Mouse (Mus musculus) kidney, postnatal 0 days (tissue): ENCODE measurements around the gene 4930455H04Rik. TPM values are rescaled to one million over a fixed set of nuclear protein-coding genes. Genes with fewer than 3 reads are reported as not detected.

Experiments
- ATAC-seq: fragments of 200-750 bp; cut with Nextera tagmentation; replicated peaks from 2 replicates; pipeline ENCODE4 v1.8.0; 2017; ENCODE audit warnings: low read depth, moderate number of reproducible peaks, moderate TSS enrichment, moderate library complexity; ENCODE audit not compliant: low FRiP score
- DNase-seq: peaks from one replicate; pipeline ENCODE4 v3.0.0-alpha.2; 2016; ENCODE audit warnings: low spot score
- H3K27ac ChIP-seq: fragments of 300-500 bp; sonication (generic); 2 replicates; pipeline ENCODE4 v1.5.1; 2014; ENCODE audit warnings: mild to moderate bottlenecking
- H3K27me3 ChIP-seq: fragments of 300-500 bp; sonication (generic); 2 replicates; pipeline ENCODE4 v1.6.1; 2014; ENCODE audit warnings: low read length, mixed read lengths; ENCODE audit not compliant: insufficient read depth
- H3K36me3 ChIP-seq: fragments of 300-500 bp; sonication (generic); 2 replicates; pipeline ENCODE4 v1.6.1; 2014; ENCODE audit warnings: low read length, mixed read lengths; ENCODE audit not compliant: insufficient read depth
- H3K4me1 ChIP-seq: fragments of 300-500 bp; sonication (generic); replicated peaks from 2 replicates; pipeline ENCODE4 v1.6.1; 2014; ENCODE audit warnings: antibody characterized with exemption, low read length, mixed read lengths; ENCODE audit not compliant: insufficient read depth
- H3K4me2 ChIP-seq: fragments of 300-500 bp; sonication (generic); 2 replicates; pipeline ENCODE4 v1.6.1; 2014; ENCODE audit warnings: mild to moderate bottlenecking, low read length, moderate library complexity, mixed read lengths
- H3K4me3 ChIP-seq: fragments of 300-500 bp; sonication (generic); replicated peaks from 2 replicates; pipeline ENCODE4 v1.5.1; 2014; ENCODE audit warnings: low read depth, low read length
- H3K9ac ChIP-seq: fragments of 300-500 bp; sonication (generic); 2 replicates; pipeline ENCODE4 v1.6.1; 2014; ENCODE audit warnings: low read depth, low read length
- H3K9me3 ChIP-seq: fragments of 300-500 bp; sonication (generic); replicated peaks from 2 replicates; pipeline ENCODE4 v1.6.1; 2016; ENCODE audit warnings: low read length, inconsistent platforms, mixed read lengths
- CTCF ChIP-seq: IDR thresholded peaks from 2 replicates; pipeline ENCODE4 v1.5.1; 2016; ENCODE audit warnings: antibody characterized with exemption, low read depth, mild to moderate bottlenecking, moderate library complexity
- WGBS: fragments of 180-500 bp; shearing (Covaris S2); extraction: QIAGEN DNeasy Blood & Tissue Kit; methylation state at CpG from one replicate; pipeline ENCODE4 v1.1.7; 2014; 5-methylcytosine and 5-hydroxymethylcytosine counted together
- polyA plus RNA-seq: library from polyadenylated mRNA; unstranded; fragments of >200 nt; fragmentation: Nextera tagmentation; extraction: Ambion mirVana; gene quantifications from 2 replicates; pipeline ENCODE4 v1.2.1, GENCODE M21; 2015

The 4930455H04Rik gene
- polyA plus RNA-seq, 1 experiment from 2014 or later: not detected

GRCm38 (mm10) chr3:116993011-116993410 lies 24.9 kb downstream of the 4930455H04Rik start:
- no peak for TF ChIP-seq CTCF
- Histone ChIP-seq H3K36me3 (no peaks in the 10 kb centered on the region), H3K27ac (no peak overlapping the region), H3K9me3 (no peaks in the 10 kb centered on the region), H3K27me3 (no peaks in the 10 kb centered on the region), H3K4me1 (no peaks in the 10 kb centered on the region), H3K9ac (no peak overlapping the region), H3K4me2 (no peak overlapping the region), H3K4me3 (no peak overlapping the region)
- WGBS: 85% methylated on average over 2 of the region's 2 CpGs
- no peak for ATAC-seq
- no peak for DNase-seq

- Histone ChIP-seq H3K9ac (no peak overlapping the region), H3K27me3 (no peaks in the 10 kb centered on the region), H3K9me3 (no peaks in the 10 kb centered on the region), H3K4me1 (no peaks in the 10 kb centered on the region), H3K36me3 (no peaks in the 10 kb centered on the region), H3K27ac (no peak overlapping the region), H3K4me3 (no peak overlapping the region), H3K4me2 (no peak overlapping the region)
- no peak for TF ChIP-seq CTCF
- DNase-seq (no peak), ATAC-seq (no peak)
- 56% methylated on average over 9 of the region's 9 CpGs for WGBS
Observed at GRCm38 (mm10) chr3:117001686-117002485, 33.8 kb downstream of the 4930455H04Rik start.

GRCm38 (mm10) chr3:117003379-117003778 lies 35.3 kb downstream of the 4930455H04Rik start:
- no peak for TF ChIP-seq CTCF
- Histone ChIP-seq H3K4me3 (no peak overlapping the region), H3K9ac (no peak overlapping the region), H3K27ac (no peak overlapping the region), H3K36me3 (no peaks in the 10 kb centered on the region), H3K4me2 (no peak overlapping the region), H3K27me3 (no peaks in the 10 kb centered on the region), H3K4me1 (no peaks in the 10 kb centered on the region), H3K9me3 (no peaks in the 10 kb centered on the region)
- ATAC-seq (no peak), DNase-seq (no peak)
- 75% methylated on average over 6 of the region's 6 CpGs for WGBS

- Histone ChIP-seq H3K4me2 (no peak overlapping the region), H3K27ac (no peak overlapping the region), H3K9ac (no peak overlapping the region), H3K36me3 (no peaks in the 10 kb centered on the region), H3K27me3 (no peaks in the 10 kb centered on the region), H3K4me1 (no peaks in the 10 kb centered on the region), H3K4me3 (no peak overlapping the region), H3K9me3 (no peaks in the 10 kb centered on the region)
- no peak for TF ChIP-seq CTCF
- DNase-seq (no peak), ATAC-seq (no peak)
- WGBS: 87% methylated on average over 3 of the region's 3 CpGs
Observed at GRCm38 (mm10) chr3:117006636-117007035, 38.6 kb downstream of the 4930455H04Rik start.

GRCm38 (mm10) chr3:117007340-117007739 lies 39.3 kb downstream of the 4930455H04Rik start:
- H3K9ac ChIP-seq: no peak overlapping the region
- DNase-seq (no peak), ATAC-seq (no peak)
- no peak overlapping the region for H3K27ac ChIP-seq
- no peak overlapping the region for H3K4me2 ChIP-seq
- no peaks in the 10 kb centered on the region for H3K9me3 ChIP-seq
- no peaks in the 10 kb centered on the region for H3K27me3 ChIP-seq
- H3K4me3 ChIP-seq: no peak overlapping the region
- H3K36me3 ChIP-seq: no peaks in the 10 kb centered on the region
- TF ChIP-seq CTCF: no peak
- WGBS: 84% methylated on average over 6 of the region's 6 CpGs
- no peaks in the 10 kb centered on the region for H3K4me1 ChIP-seq

GRCm38 (mm10) chr3:117010182-117010581 lies 42.1 kb downstream of the 4930455H04Rik start:
- H3K9ac ChIP-seq: no peak overlapping the region
- H3K36me3 ChIP-seq: no peaks in the 10 kb centered on the region
- WGBS: 64% methylated on average over 6 of the region's 6 CpGs
- H3K4me1 ChIP-seq: no peaks in the 10 kb centered on the region
- no peaks in the 10 kb centered on the region for H3K27me3 ChIP-seq
- no peaks in the 10 kb centered on the region for H3K9me3 ChIP-seq
- TF ChIP-seq CTCF: no peak
- H3K4me2 ChIP-seq: no peak overlapping the region
- H3K27ac ChIP-seq: no peak overlapping the region
- ATAC-seq (no peak), DNase-seq (no peak)
- H3K4me3 ChIP-seq: no peak overlapping the region
